ENCODE assay signal across 9 mouse cellular contexts in the genomic region with DNA sequence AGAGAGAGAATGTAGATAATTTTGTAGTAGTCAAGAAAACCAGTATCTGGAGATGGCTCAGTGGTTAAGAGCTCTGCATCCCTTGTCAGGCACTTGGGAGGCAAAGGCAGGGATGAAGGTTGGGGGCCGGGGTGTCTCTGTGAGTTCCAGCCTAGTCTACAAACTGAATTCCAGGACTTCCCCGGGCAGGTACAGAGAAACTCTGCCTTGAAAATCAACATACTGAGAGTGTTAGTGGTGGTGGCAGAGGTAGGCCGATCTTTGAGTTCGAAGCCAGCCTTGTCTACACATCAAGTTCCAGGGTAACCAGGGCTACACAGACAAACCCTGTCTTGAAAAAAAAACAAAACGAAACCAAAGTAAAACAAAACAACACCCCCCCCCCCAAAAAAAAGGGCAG. TPM values are rescaled to one million over a fixed set of nuclear protein-coding genes. Genes with fewer than 3 reads are reported as not detected.
DNase-seq lines count a peak whose midpoint lies in the region; ATAC-seq and TF ChIP-seq lines count a peak whose summit lies in the region.
"Had no signal": no experiment of that assay in that cellular context is flagged by ENCODE, and none has a peak within 500 bp of the region (broad histone marks: within the 10 kb centered on the region; RNA-seq: fewer than 3 reads in every experiment).

No protein-coding gene starts in this region.

- no peak for TF ChIP-seq POLR2A in heart, adult 2 months (IDR thresholded peaks at IDR 0.05; ENCODE audit: insufficient read depth, low read depth, low read length)

- DNase-seq in heart, adult 11 months: peak; percentile 86
- no peak for DNase-seq in heart, adult 2 months
- peak; percentile 48 for DNase-seq in CD4-positive helper T cell, adult 2 months (ENCODE audit: low read depth, low spot score)
- DNase-seq in forebrain, embryonic 11.5 days (ENCODE audit: low spot score): peak; percentile 52
- DNase-seq in stomach, postnatal 0 days (ENCODE audit: low spot score): no peak
- DNase-seq in ovary, postnatal 14 days (ENCODE audit: low spot score): no peak
- DNase-seq in kidney, postnatal 10 days: no peak

- H3K27ac ChIP-seq in heart, adult 2 months: no peak overlapping the region
- no peak overlapping the region for H3K27ac ChIP-seq in forebrain, embryonic 11.5 days (ENCODE audit: low read depth, low read length)
- no peak overlapping the region for H3K27ac ChIP-seq in liver, embryonic 12.5 days
- no peak overlapping the region for H3K27ac ChIP-seq in stomach, postnatal 0 days (replicated peaks)

- H3K4me3 ChIP-seq in heart, adult 2 months: no peak overlapping the region; the same call in 1 of the 2 replicates
- H3K4me3 ChIP-seq in forebrain, embryonic 11.5 days (ENCODE audit: low read depth, low read length): peak overlapping the region; percentile 81
- peak overlapping the region; percentile 88 for H3K4me3 ChIP-seq in liver, embryonic 12.5 days
- peak overlapping the region; percentile 84 for H3K4me3 ChIP-seq in stomach, postnatal 0 days (ENCODE audit: low read depth, low read length)

- H3K4me2 ChIP-seq in forebrain, embryonic 11.5 days (ENCODE audit: low read depth, low read length, severe bottlenecking): peak overlapping the region; percentile 63
- H3K4me2 ChIP-seq in liver, embryonic 12.5 days: peak overlapping the region; percentile 84
- H3K4me2 ChIP-seq in stomach, postnatal 0 days (replicated peaks; ENCODE audit: low read depth): peak overlapping the region; percentile 96

- no peaks in the 10 kb centered on the region for H3K9me3 ChIP-seq in forebrain, embryonic 11.5 days (ENCODE audit: control insufficient read depth, low read length)
- no peaks in the 10 kb centered on the region for H3K9me3 ChIP-seq in liver, embryonic 12.5 days (replicated peaks)
- H3K9me3 ChIP-seq in stomach, postnatal 0 days (ENCODE audit: control insufficient read depth, low read length): no peaks in the 10 kb centered on the region

- no peaks in the 10 kb centered on the region for H3K36me3 ChIP-seq in heart, adult 2 months (ENCODE audit: control insufficient read depth, insufficient read depth, low read length)
- no peaks in the 10 kb centered on the region for H3K36me3 ChIP-seq in forebrain, embryonic 11.5 days (ENCODE audit: control insufficient read depth, insufficient read depth, low read length)
- H3K36me3 ChIP-seq in liver, embryonic 12.5 days: peaks cover 16% of the 10 kb centered on the region
- H3K36me3 ChIP-seq in stomach, postnatal 0 days (ENCODE audit: control insufficient read depth, insufficient read depth, low read length): no peaks in the 10 kb centered on the region

- no peak for TF ChIP-seq EP300 in heart, adult 2 months (IDR thresholded peaks at IDR 0.05; ENCODE audit: insufficient read depth, low read depth, low read length)
- no peak for TF ChIP-seq EP300 in stomach, postnatal 0 days (optimal IDR thresholded peaks at IDR 0.05)

- intact Hi-C loops in heart, adult 2 months (cut with DNase I): no loop called here

- no peak for ATAC-seq in forebrain, embryonic 11.5 days (replicated peaks; ENCODE audit: low FRiP score)
- no peak for ATAC-seq in liver, embryonic 12.5 days
- ATAC-seq in stomach, postnatal 0 days (ENCODE audit: low FRiP score, low TSS enrichment): no peak

- no peaks in the 10 kb centered on the region for H3K79me2 ChIP-seq in heart, adult 2 months (replicated peaks; ENCODE audit: control insufficient read depth, insufficient read depth, low read length)

- no peaks in the 10 kb centered on the region; the same call in 1 of the 2 replicates for H3K4me1 ChIP-seq in heart, adult 2 months (ENCODE audit: control insufficient read depth, insufficient read depth, low read length)
- no peaks in the 10 kb centered on the region for H3K4me1 ChIP-seq in forebrain, embryonic 11.5 days (replicated peaks; ENCODE audit: control insufficient read depth, insufficient read depth, low read length)
- H3K4me1 ChIP-seq in liver, embryonic 12.5 days: peaks cover 18% of the 10 kb centered on the region
- no peaks in the 10 kb centered on the region for H3K4me1 ChIP-seq in stomach, postnatal 0 days (replicated peaks; ENCODE audit: control insufficient read depth, insufficient read depth)

- TF ChIP-seq CTCF in heart, adult 2 months (IDR thresholded peaks at IDR 0.05): no peak
- no peak for TF ChIP-seq CTCF in stomach, postnatal 0 days (IDR thresholded peaks at IDR 0.05; ENCODE audit: low read depth)

- H3K27me3 ChIP-seq in heart, adult 2 months (ENCODE audit: control insufficient read depth, insufficient read depth, low read length): no peaks in the 10 kb centered on the region
- H3K27me3 ChIP-seq in forebrain, embryonic 11.5 days (ENCODE audit: control insufficient read depth, insufficient read depth, low read length): no peaks in the 10 kb centered on the region
- no peaks in the 10 kb centered on the region for H3K27me3 ChIP-seq in liver, embryonic 12.5 days (replicated peaks)
- H3K27me3 ChIP-seq in stomach, postnatal 0 days (ENCODE audit: control insufficient read depth, insufficient read depth, low read length): no peaks in the 10 kb centered on the region
- H3K27me3 ChIP-seq: Patski had no signal

- H3K9ac ChIP-seq in heart, adult 2 months (ENCODE audit: low read depth, low read length): no peak overlapping the region
- H3K9ac ChIP-seq in forebrain, embryonic 11.5 days (ENCODE audit: low read length): peak overlapping the region; percentile 88
- H3K9ac ChIP-seq in liver, embryonic 12.5 days: peak overlapping the region; percentile 90
- H3K9ac ChIP-seq in stomach, postnatal 0 days (ENCODE audit: low read length): no peak overlapping the region

- 54% methylated on average over 5 of the region's 5 CpGs for WGBS in heart, adult 2 months
- WGBS in forebrain, embryonic 11.5 days: 54% methylated on average over 5 of the region's 5 CpGs
- 51% methylated on average over 5 of the region's 5 CpGs for WGBS in liver, embryonic 12.5 days (ENCODE audit: insufficient replicate concordance)
- 57% methylated on average over 5 of the region's 5 CpGs for WGBS in stomach, postnatal 0 days

RNA-seq across cellular contexts. Expression of a gene that starts 0.9 kb away (rescaled TPM):
- total RNA-seq in heart, adult 2 months (2021): under 1 TPM; 0.20 to 0.37 TPM
- polyA plus RNA-seq in heart, adult 2 months (2012; rRNA removed): 0.29 and 0.59 TPM in 2 replicates
- polyA plus RNA-seq in forebrain, embryonic 11.5 days (2014; fragmentation: Nextera tagmentation; extraction: Ambion mirVana): 101 and 104 TPM in 2 replicates
- polyA plus RNA-seq in liver, embryonic 12.5 days (2016; fragmentation: Nextera tagmentation; extraction: Ambion mirVana): 49.2 and 50.5 TPM in 2 replicates
- 17.3 and 18.0 TPM in 2 replicates for polyA plus RNA-seq in stomach, postnatal 0 days (2015; fragmentation: Nextera tagmentation; extraction: Ambion mirVana)

Comparison
In these comparisons a context has a peak if more than half of its experiments do, and no peak if none do; other contexts are left out.
1. DNase-seq: peak in heart, adult 11 months (single experiment), CD4-positive helper T cell, adult 2 months (single experiment) and forebrain, embryonic 11.5 days (single experiment); none in heart, adult 2 months (0 of 2), stomach, postnatal 0 days (single experiment), ovary, postnatal 14 days (single experiment) and kidney, postnatal 10 days (single experiment).
2. H3K9ac ChIP-seq: peak in forebrain, embryonic 11.5 days (single experiment) and liver, embryonic 12.5 days (single experiment); none in heart, adult 2 months (single experiment) and stomach, postnatal 0 days (single experiment).
3. RNA of a gene that starts 0.9 kb away (polyA plus RNA-seq): 101 to 104 TPM in forebrain, embryonic 11.5 days, 49.2 to 50.5 TPM in liver, embryonic 12.5 days and 17.3 to 18.0 TPM in stomach, postnatal 0 days; 0.29 to 0.59 TPM in heart, adult 2 months; every median in the first group is over 10 times any median in the second.
4. Peak in every context shown above with its lines, with median percentiles within 50 percentile points of each other: H3K4me2 ChIP-seq.